Mouse (Mus musculus): ENCODE data around the gene 1810013L24Rik. TPM values are rescaled to one million over a fixed set of nuclear protein-coding genes. Genes with fewer than 3 reads are reported as not detected.

The 1810013L24Rik gene
- polyA plus RNA-seq, 1 experiment from 2014 or later = 39.0 TPM

DNA sequence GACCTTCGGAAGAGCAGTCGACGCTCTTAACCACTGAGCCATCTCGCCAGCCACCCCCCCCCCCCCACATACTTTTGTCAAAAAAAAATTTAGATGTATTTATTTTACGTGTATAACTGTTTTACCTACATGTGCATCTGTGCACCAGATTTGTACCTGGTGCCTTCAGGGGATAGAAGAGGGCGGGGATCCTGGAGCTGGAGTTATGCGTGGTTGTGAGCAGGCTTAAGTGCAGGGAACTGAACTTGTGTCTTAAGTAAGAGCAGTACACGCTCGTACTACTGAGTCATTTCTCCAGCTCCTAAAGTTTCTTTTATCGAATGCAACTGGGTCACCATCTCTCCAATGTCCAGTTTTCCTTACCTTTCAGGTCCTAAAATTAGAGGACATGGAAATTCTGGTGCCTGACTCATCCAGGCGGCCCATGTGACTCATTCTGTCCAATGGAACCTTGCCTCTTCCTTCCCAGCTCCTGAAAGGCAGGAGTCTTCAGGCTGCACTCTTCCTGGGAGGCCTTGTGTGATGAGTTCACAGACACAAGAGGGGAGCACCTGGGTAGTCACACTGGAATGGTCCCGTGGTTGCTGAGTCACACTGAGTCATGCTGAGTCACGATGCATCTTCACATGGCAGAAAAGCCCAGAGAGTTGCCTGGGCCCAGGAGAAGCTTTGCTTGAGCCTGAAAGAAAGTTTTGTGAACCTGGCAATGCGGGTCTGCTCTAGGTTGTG, 19.3 kb upstream of the 1810013L24Rik start:
- Histone ChIP-seq H3K9ac (replicated peaks) (no peak overlapping the region), H3K36me3 (no peaks in the 10 kb centered on the region), H3K9me3 (no peaks in the 10 kb centered on the region), H3K4me3 (no peak overlapping the region), H3K27me3 (no peaks in the 10 kb centered on the region), H3K27ac (replicated peaks) (no peak overlapping the region), H3K4me1 (no peaks in the 10 kb centered on the region), H3K4me2 (replicated peaks) (no peak overlapping the region)
- no peak for ATAC-seq (ENCODE audit: low FRiP score, low read depth)
- WGBS = 93% methylated on average over 14 of the region's 14 CpGs

DNA sequence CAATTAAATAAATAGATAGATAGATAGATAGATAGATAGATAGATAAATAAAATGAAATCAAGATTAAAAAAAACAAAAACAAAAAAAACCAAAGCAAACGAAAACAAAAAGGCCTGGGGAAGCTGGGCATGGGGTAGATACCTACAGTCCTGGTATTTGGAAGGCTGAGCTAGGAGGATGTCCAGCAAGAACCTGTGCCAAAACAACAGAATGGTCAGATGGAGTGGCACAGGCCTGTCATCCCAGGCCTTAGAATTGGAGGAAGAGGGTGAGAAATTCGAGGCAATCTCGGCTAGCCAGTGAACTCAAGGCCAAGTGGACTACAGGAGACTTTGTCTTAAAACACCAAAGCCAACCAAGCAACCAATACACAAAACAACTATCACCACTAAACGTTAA, 12.0 kb upstream of the 1810013L24Rik start:
- ATAC-seq (ENCODE audit: low FRiP score, low read depth) = no peak
- 84% methylated on average over 4 of the region's 4 CpGs for WGBS

DNA sequence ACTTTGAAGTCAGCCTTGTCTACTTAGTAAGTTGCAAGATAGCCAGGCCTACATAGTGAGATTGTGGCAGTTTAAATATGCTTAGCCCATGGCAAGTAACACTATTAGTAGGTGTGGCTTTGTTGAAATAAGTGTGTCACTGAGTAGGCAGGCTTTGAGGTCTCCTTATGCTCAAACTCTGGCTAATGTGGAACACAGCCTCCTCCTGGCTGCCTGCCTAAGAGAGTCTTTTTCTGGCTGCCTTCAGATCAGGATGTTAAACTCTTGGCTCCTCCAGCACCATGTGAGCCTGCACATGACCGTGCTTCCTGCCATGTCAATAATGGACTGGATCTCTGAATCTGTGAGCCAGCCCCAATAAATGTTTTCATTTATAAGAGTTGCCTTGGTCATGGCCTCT, 8.5 kb upstream of the 1810013L24Rik start:
- Histone ChIP-seq H3K4me3 (no peak overlapping the region), H3K27ac (replicated peaks) (no peak overlapping the region), H3K36me3 (no peaks in the 10 kb centered on the region), H3K9ac (replicated peaks) (no peak overlapping the region), H3K9me3 (no peaks in the 10 kb centered on the region), H3K27me3 (no peaks in the 10 kb centered on the region), H3K4me2 (replicated peaks) (no peak overlapping the region), H3K4me1 (no peaks in the 10 kb centered on the region)
- ATAC-seq (ENCODE audit: low FRiP score, low read depth) = no peak
- 78% methylated on average over 1 of the region's 1 CpGs for WGBS

More for the DNA sequence above, 12.0 kb upstream of the 1810013L24Rik start:
- H3K9me3 ChIP-seq = no peaks in the 10 kb centered on the region
- H3K4me3 ChIP-seq = no peak overlapping the region
- no peaks in the 10 kb centered on the region for H3K36me3 ChIP-seq
- no peaks in the 10 kb centered on the region for H3K27me3 ChIP-seq
- no peaks in the 10 kb centered on the region for H3K4me1 ChIP-seq
- H3K9ac ChIP-seq (replicated peaks) = no peak overlapping the region
- H3K4me2 ChIP-seq (replicated peaks) = no peak overlapping the region
- H3K27ac ChIP-seq (replicated peaks) = no peak overlapping the region

DNA sequence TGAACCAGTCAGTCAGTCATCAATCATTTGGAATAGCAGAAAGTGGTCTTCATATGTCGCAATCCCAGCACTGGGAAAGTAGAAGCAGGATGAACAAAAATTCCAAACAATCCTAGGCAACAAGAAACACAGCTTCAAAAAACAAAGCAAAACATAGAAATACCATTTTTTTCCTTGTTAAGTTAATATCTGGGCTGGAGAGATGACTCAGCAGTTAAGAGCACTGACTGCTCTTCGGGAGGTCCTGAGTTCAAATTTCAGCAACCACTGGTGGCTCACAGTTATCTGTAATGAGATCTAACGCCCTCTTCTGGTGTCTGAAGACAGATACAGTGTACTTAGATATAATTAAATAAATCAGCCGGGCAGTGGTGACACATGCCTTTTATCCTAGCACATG, 7.3 kb upstream of the 1810013L24Rik start:
- Histone ChIP-seq H3K9me3 (no peaks in the 10 kb centered on the region), H3K4me3 (no peak overlapping the region), H3K27me3 (no peaks in the 10 kb centered on the region), H3K36me3 (no peaks in the 10 kb centered on the region), H3K9ac (replicated peaks) (no peak overlapping the region), H3K27ac (replicated peaks) (no peak overlapping the region), H3K4me1 (no peaks in the 10 kb centered on the region), H3K4me2 (replicated peaks) (no peak overlapping the region)
- ATAC-seq (ENCODE audit: low FRiP score, low read depth) = no peak
- WGBS = 87% methylated on average over 4 of the region's 4 CpGs

DNA sequence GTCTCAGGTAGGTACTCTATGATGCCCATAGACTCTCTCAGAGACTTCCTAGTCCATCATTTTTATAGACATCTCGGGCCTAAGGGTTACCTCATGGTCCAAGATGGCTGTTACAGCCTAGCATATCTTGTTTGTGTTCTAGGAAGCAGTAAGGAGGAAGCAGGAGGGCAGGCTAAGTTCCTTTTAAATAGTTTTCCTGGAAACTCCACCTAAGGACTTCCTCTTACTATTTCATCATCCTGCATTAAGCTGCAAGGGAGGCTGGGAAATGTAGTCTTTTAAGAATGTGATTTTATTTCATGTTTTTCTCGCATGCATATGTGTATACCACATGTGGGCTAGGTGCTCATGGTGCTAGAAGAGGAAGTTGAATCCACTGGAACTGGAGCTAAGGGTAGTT, 6.2 kb upstream of the 1810013L24Rik start:
- WGBS = 79% methylated on average over 2 of the region's 2 CpGs
- no peak for ATAC-seq (ENCODE audit: low FRiP score, low read depth)
- Histone ChIP-seq H3K4me2 (replicated peaks) (no peak overlapping the region), H3K4me1 (no peaks in the 10 kb centered on the region), H3K36me3 (no peaks in the 10 kb centered on the region), H3K9me3 (no peaks in the 10 kb centered on the region), H3K27ac (replicated peaks) (no peak overlapping the region), H3K9ac (replicated peaks) (no peak overlapping the region), H3K4me3 (no peak overlapping the region), H3K27me3 (no peaks in the 10 kb centered on the region)

DNA sequence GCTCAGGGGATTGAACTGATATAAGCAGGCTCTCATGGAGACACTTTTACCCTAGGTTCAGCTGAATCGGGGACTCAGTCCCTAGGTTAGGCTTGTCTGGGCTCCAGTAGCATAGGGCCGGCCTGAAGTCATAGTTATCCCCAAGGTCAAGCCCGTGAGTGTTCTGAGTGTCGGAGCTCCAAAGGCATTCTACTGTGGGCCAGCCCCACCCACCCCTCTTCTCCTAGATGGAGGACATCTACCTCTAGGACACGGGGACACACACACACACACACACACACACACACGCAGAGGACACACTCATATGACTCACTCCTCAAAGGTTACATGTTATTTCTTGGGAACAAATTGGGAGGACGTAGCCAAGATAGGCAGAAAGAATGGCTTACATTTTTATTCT, 2.5 kb upstream of the 1810013L24Rik start:
- Histone ChIP-seq H3K27ac (replicated peaks) (no peak overlapping the region), H3K9ac (replicated peaks) (no peak overlapping the region), H3K27me3 (no peaks in the 10 kb centered on the region), H3K4me3 (no peak overlapping the region), H3K36me3 (no peaks in the 10 kb centered on the region), H3K4me2 (replicated peaks) (no peak overlapping the region), H3K9me3 (no peaks in the 10 kb centered on the region), H3K4me1 (peaks cover 8% of the 10 kb centered on the region)
- no peak for ATAC-seq (ENCODE audit: low FRiP score, low read depth)
- WGBS = 89% methylated on average over 7 of the region's 7 CpGs

DNA sequence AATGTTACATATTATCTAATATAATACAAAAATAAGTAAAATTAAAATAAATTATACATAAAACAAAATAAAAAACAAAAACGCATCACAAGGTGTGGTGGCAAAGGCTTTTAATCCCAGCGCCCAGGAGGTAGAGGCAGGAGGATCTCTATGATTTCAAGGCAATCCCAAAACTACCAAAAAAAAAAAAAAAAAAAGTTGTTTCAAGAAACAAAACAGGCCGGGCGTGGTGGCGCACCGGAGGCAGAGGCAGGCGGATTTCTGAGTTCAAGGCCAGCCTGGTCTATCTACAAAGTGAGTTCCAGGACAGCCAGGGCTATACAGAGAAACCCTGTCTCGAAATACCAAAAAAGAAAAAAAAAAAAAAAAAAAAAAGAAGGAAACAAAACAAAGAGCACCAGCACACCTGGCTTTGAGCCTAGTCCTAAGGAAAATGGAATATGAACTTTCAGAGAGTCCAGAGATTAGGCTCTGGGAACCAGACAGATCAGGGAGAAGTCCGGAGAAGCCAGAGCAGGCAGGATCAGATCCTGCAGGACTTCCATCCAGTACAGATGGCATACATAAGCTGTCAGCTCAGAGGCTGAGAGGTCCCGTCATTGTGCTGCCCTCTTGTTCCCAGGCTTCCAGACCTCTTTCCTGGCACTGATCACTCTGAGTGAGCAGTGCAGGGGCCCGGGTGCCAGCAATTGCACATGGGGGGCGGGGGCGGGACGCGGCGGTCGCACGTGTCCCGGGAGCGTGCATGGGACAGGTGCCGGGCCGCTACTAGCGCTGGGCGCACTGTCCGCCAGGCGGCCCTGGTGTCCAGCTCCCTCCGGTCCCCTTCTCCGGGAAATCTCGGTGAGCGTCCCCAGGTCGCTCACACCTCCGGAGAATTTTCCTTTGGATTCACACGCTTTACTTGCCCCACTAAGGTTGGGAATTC, 1.0 kb upstream of the 1810013L24Rik start:
- Histone ChIP-seq H3K36me3 (peaks cover 9% of the 10 kb centered on the region; the same call in 1 of the 2 replicates), H3K9ac (replicated peaks) (peak overlapping the region; percentile 54), H3K27me3 (no peaks in the 10 kb centered on the region), H3K4me3 (peak overlapping the region; percentile 99), H3K4me2 (replicated peaks) (peak overlapping the region; percentile 79), H3K9me3 (no peaks in the 10 kb centered on the region), H3K27ac (replicated peaks) (peak overlapping the region; percentile 86), H3K4me1 (peaks cover 21% of the 10 kb centered on the region)
- 11% methylated on average over 33 of the region's 33 CpGs for WGBS
- peak; percentile 63 for ATAC-seq (ENCODE audit: low FRiP score, low read depth)

DNA sequence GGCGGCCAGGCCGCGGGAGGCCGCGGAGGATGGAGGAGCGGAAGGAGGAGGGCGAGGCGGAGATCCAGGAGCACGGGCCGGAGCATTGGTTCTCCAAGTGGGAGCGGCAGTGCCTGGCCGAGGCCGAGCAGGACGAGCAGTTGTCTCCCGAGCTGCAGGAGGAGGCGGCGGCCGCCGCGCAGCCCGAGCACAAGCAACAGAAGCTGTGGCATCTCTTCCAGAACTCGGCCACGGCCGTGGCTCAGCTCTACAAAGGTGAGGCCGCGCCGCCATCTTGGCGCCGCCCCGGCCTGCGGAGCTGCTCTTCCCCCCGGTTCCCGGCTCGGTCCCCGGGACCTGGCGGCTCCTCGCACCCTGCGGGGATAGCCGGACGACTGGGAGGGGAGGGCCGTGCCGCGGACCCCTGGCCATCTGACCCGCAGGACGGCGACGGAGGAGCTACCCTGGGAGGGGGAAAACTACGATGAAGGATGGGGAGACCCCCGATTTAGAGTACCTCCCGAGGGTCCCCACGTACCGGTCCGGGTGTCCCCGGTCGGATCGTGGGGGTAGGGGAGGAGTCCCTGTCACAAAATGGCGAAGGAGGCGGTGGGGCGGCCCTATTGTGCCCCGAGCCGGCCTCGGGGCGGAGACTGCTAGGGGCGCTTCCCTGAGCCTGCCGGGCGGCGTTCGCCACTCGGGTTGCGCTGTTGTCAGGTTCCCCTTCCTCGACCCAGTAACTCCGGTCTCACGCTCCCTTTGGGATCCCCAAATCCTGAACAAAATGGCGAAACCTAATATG, 721 bp downstream of the 1810013L24Rik start:
- WGBS = 1% methylated on average over 68 of the region's 74 CpGs
- H3K27ac ChIP-seq (replicated peaks) = peak overlapping the region; percentile 97
- peak overlapping the region; percentile 99 for H3K4me3 ChIP-seq
- peaks cover 17% of the 10 kb centered on the region; the same call in 1 of the 2 replicates for H3K36me3 ChIP-seq
- H3K27me3 ChIP-seq = no peaks in the 10 kb centered on the region
- peak; percentile 17 for ATAC-seq (ENCODE audit: low FRiP score, low read depth)
- H3K9ac ChIP-seq (replicated peaks) = peak overlapping the region; percentile 100
- peak overlapping the region; percentile 88 for H3K4me2 ChIP-seq (replicated peaks)
- peaks cover 28% of the 10 kb centered on the region for H3K4me1 ChIP-seq
- H3K9me3 ChIP-seq = no peaks in the 10 kb centered on the region

DNA sequence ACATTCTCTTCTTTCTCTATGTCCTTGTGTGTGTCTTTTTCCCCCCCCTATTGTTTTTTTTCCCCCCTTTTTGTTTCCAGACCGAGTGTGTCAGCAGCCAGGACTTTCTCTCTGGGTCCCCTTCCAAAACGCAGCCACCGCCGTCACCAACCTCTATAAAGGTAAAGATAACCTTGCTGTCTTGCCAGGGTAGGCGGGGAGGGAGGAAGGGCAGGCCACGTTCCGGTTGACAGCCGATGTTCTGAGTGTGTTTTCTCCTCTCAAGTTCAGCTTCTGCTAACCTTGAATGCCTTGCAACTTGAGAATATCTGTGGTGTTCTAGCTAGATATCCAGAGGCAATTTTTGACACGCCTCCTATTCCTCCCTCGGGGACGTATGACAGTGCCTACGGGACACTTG, 1.3 kb downstream of the 1810013L24Rik start:
- 3% methylated on average over 12 of the region's 12 CpGs for WGBS
- Histone ChIP-seq H3K27ac (replicated peaks) (peak overlapping the region; percentile 97), H3K9ac (replicated peaks) (peak overlapping the region; percentile 100)

DNA sequence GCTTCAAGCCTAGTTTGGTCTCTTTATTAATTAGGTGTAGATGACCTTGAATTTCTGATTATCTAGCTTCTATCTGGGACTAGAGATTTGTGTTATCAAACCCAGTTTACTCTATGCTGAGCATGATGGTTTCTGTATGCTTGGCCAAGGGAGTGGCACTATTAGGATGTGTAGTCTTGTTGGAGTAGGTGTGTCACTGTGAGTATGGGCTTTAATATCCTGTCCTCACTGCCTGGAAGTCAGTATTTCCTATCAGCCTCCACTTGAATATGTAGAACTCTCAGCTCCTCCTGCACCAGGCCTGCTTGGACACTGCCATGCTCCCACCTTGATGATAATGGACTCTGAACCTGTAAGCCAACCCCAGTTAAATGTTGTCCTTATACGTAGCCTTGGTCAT, 7.0 kb downstream of the 1810013L24Rik start:
- ATAC-seq (ENCODE audit: low FRiP score, low read depth) = no peak
- H3K36me3 ChIP-seq = peaks cover 48% of the 10 kb centered on the region
- no peak overlapping the region for H3K4me3 ChIP-seq
- H3K9me3 ChIP-seq = no peaks in the 10 kb centered on the region
- no peak overlapping the region for H3K4me2 ChIP-seq (replicated peaks)
- H3K27ac ChIP-seq (replicated peaks) = no peak overlapping the region
- H3K27me3 ChIP-seq = no peaks in the 10 kb centered on the region
- H3K4me1 ChIP-seq = peaks cover 21% of the 10 kb centered on the region
- H3K9ac ChIP-seq (replicated peaks) = no peak overlapping the region
- 100% methylated on average over 1 of the region's 1 CpGs for WGBS

More for the DNA sequence above, 1.3 kb downstream of the 1810013L24Rik start:
- Histone ChIP-seq H3K36me3 (peaks cover 17% of the 10 kb centered on the region; the same call in 1 of the 2 replicates), H3K9me3 (no peaks in the 10 kb centered on the region), H3K4me2 (replicated peaks) (peak overlapping the region; percentile 88), H3K27me3 (no peaks in the 10 kb centered on the region), H3K4me1 (peaks cover 28% of the 10 kb centered on the region), H3K4me3 (peak overlapping the region; percentile 99)
- no peak for ATAC-seq (ENCODE audit: low FRiP score, low read depth)

DNA sequence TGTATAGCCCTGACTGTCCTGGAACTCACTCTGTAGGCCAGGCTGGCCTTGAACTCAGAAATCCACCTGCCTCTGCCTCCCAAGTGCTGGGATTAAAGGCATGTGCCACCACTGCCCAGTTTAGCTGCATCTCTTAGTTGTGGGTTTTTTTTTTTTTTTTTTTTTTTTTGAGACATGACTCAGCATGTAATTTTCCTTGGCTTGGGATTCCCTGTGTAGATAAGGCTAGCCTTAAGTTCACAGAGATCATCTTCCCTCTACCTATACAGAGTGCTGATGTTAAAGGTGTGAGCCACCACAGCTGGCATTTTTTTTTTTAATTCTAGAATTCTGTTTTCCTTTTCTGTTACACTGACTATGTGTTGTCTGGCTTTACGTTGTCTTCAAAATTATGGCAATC, 7.7 kb downstream of the 1810013L24Rik start:
- no peak overlapping the region for H3K9ac ChIP-seq (replicated peaks)
- H3K9me3 ChIP-seq = no peaks in the 10 kb centered on the region
- H3K27ac ChIP-seq (replicated peaks) = no peak overlapping the region
- H3K4me3 ChIP-seq = no peak overlapping the region
- H3K36me3 ChIP-seq = peaks cover 49% of the 10 kb centered on the region
- H3K4me2 ChIP-seq (replicated peaks) = no peak overlapping the region
- no peak for ATAC-seq (ENCODE audit: low FRiP score, low read depth)
- WGBS = 100% methylated on average over 1 of the region's 1 CpGs
- H3K27me3 ChIP-seq = no peaks in the 10 kb centered on the region
- peaks cover 17% of the 10 kb centered on the region for H3K4me1 ChIP-seq

All from midbrain, embryonic 12.5 days (tissue).